Mouse (Mus musculus): ENCODE results near the gene Wnt9a. TPM values are rescaled to one million over a fixed set of nuclear protein-coding genes. Genes with fewer than 3 reads are reported as not detected.
"Not testable (repeated sequence)": the region's sequence is repeated elsewhere in the genome, so short reads cannot be mapped to it uniquely, and the experiment has no call there.

The Wnt9a gene
- total RNA-seq (2021) = 1 to 10 TPM; 1.3 to 1.5 TPM
- long read RNA-seq, experiment 1, partial matches to known transcripts = 0 of 1 reads
- long read RNA-seq, experiment 1, other reads (novel, unspliced or antisense) = 0 of 1 reads
- long read RNA-seq, experiment 2, partial matches to known transcripts = 0 of 1 reads
- long read RNA-seq, experiment 2, other reads (novel, unspliced or antisense) = 0 of 1 reads

DNA sequence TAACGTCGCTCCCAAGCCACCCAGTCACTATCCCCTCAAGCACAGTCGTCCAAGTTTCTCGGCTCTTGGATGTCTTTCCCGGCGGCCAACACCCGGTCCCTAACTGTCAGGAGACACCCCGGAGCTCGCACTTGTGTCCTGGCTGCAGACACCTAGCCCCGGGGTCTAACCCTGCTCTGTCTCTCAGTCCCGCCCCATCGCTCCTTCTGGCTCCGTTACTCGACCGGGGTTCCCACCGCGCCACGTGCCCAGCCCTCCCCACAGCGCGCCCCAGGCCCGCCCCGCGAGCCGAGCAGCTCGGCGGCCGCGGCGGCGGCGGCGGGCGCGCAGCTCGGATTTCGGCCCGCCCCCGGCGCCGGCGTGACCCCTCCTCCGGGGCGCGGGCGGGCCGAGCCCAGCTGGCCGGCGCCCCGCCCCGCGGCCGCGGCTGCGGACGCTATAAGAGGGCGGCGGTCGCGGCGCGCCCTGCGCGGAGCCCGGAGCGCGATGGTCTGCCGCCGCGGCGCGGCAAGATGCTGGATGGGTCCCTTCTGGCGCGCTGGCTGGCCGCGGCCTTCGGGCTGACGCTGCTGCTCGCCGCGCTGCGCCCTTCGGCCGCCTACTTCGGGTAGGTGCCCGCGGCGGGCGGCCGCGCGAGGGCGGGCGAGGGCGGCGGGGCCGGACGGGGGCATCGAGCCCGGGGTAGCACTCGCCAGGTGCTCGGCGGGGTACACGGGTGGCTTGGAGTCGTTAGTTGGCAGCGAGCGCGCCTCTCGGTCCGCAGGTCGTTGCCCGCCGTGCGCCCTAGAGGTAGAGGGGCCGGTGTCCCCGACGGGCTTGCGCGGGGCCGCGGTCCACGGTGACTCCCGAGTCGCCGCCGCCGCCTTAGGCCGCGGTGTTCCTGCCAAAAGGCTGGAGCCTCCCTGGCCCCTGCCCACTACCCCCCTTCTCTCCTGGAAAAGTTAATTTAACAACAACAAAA is at the start of gene Wnt9a:
Wnt9a (plus strand) TSS at position 468 of the 961 bp plus-strand sequence.
- peak; percentile 80 to 89 for DNase-seq

DNA sequence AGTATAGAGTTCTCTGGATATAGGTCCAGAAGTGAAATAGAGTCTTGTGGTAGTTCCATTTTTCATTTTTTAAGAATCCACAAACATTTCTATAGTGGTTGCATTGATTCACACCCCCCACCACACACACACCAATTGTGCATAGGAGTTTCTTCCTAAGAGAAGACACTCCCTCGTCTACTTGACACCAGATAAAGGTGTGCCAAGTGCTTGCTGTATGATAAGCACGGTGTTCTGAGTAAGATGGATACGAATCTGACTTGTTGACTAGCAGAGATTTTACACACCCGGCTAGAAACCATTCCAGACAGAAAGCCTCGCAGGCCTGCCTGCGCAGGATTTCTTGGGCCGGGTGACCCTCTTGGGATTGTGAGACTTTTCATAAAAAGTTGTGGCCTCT is 47.1 kb upstream of the Wnt9a start:
- DNase-seq = no peak

DNA sequence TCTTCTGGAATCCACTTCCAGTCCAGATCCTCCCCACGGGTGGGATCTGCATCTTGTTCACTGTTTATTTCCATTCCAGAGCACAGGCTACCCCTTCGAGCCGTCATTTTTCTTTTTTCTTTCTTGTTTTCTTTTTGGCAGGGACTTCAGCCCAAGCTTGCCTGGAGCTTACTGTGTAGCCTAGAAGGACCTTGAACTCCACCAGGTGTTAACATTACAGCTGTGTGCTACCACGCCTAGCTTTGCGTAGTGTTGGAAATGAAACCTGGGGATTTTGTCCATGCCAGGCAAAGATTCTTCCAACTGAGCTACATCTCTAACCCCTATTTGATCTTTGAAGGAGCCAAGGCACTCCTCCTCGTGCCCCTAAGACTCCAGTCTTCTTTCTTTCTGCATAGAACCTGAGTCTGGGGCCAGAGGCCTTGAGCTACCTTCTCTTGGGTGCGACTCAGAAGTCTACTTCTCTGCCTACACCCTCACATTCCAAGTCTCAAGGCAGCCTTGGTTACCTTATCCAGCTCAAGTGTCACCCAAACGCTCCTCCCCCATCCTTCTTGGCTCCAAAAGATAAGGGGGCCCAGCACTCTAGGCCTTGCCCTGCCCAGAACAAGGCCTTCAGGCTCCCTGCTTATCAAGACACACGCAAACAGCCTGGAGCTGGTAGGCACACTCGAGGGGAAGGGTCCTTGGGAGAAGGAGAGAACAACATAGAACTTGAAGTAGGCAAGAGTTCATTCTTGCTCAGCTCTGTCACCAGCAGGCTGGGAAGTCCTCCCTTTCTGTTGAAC is 45.8 kb upstream of the Wnt9a start:
- no peak for DNase-seq

DNA sequence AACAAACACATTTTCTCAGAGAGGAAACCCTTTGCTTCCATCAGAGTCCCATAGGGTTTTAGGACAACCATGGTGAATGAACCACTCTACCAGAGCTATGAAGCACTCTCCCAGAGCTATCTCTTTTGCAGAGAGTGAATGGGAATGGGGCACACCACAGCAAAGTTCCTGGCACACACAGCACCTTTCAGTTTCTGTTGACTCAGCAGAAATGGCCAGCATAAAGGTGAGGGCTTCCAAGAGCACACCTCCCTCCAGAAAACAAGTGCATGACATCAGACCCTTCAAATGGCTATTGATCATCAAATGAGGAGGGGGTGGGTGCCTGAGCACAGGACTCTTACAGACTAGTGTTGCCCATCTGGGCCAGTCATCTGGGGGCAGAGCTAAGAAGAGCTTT is 44.4 kb upstream of the Wnt9a start:
- no peak for DNase-seq

DNA sequence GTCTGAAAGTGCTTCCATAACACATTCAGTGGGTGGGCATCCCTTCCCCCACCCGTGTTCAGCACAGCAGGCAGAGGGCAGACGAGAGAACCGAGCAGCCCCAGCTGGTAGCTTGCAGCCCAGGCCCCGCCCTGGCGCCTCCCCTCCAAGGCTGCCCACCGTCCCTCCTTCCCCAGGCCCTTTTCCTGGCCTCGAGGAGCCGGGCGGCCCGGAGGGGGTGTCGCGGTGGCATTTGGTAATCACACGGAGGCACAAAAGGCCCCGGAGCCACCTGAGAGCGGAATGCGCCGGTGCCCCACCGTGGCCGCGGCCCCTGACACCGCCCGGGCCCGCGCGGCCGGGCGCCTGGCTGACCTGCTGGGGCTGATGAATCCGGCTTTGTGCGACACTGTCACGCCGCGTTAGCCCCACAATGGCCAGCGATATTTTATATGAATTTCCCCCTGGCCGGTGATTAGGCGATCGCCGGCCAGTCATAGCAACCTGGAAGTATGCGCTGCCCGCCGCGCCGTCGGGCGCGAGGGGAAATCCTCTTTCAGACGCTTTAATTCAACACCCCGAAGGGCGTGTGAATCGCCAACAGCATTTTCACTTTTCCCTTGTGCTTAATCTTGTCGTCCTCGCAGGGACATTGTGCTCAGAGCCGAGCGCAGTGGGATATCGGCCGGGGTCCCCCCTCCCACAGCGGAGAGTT is 42.7 kb upstream of the Wnt9a start:
- peak; percentile 71 to 76 for DNase-seq

DNA sequence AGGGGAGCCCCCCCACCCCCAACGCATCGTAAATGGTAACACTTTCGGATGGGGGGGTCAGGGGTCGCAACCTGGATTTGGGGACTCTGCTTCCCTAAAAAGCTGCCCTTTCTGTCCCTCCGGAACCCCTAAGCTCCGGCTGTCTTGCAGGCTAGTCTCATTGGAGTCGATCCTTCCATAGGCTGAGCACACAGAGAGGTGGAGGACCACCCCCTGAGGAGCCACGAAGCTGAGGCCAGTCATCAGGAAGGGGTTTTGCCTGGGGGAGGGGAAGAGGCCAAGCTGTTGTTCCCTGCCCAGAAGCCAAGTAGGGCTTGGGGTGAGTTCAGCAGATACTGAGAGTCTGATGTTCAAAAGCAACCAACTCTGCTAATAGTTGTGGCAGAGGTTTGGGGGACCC is 42.1 kb upstream of the Wnt9a start:
- no peak for DNase-seq

DNA sequence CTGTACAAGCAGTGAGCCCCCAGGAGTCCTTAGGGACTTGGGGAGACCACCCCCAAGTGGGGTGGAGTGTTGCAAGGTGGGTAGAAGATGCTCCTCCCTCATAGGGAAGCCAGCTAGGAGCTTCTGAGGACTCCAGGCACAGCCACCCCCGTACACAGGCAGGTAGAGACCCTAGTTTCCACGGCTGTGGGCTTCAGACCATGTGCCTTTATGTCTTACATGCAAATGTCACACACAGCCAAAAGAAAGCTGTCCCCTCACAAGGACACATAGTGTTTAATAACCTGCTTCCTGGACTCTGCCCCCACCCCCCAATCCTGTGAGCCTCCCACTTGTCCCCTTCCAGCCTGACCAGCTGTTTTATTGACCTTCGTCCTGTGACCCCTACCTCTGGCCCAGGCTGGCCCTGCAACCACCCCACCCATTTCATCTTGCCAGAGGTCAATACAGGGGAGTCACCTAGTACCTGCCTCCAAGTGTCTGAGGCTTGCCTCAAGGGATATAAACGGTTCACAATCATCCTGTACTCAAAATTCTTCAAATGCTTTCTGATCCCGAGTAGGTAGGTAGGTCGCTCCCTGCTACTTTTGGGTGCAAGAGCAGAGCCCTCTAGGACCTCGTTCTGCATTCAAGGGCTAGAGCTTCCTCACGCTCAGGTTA is 41.4 kb upstream of the Wnt9a start:
- DNase-seq = no peak

DNA sequence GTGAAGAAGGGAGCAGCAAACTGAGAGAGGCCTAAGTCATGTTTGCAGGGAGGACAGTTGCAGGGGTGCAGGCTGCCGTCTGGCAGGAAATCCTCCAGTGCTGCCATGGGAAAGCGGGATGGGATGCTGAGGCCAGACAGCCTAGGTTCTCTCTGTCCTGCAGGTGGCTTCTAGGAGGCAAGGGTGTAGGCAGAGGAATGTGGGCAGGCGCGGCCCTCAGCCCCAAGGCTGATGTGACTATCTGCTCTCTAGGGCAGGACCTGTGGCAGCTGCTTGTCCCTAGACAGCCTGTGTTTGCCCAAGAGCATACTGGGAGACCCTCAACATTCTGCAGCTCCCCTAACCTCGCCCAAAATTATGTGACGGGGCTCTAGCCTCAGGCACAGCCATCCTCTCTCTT is 40.0 kb upstream of the Wnt9a start:
- no peak for DNase-seq

DNA sequence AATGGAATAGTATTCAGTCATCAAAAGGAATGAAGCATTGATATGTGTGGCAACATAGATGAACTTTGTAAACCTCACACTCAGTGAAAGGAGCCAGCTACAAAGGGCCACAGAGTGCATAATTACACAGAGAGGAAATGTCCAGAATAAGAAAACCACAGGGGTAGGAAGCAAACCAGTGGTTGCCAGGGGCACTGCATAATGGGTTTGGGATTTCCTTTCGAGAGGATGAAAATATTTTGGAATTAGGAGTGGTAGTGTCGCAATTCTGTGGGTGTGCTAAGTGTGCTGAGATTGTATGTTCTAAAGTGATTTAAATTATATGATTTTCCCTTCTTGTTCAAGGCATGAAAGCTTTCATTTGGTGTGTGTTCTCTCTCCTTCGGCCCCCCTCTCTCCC is 32.5 kb upstream of the Wnt9a start:
- DNase-seq = no peak

DNA sequence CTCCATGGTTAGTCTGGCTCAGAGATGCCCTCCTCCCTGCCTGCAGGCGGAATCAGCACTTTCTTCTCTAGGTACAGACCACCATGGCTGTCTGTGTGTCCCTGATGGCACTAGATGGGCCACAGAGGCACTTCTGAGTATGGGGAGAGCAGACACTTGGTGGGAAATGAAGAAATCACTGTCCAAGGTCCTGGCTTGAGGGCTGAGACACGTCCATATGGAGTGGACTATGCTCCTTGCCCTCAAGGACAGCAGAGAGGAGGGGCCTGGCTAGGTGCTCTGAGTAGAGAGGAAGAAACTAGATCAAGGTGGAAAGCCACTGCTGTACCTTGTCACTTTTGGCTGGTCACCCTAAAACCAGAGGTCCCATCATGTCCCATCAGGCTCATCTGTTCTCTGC is 29.9 kb upstream of the Wnt9a start:
- no peak for DNase-seq

DNA sequence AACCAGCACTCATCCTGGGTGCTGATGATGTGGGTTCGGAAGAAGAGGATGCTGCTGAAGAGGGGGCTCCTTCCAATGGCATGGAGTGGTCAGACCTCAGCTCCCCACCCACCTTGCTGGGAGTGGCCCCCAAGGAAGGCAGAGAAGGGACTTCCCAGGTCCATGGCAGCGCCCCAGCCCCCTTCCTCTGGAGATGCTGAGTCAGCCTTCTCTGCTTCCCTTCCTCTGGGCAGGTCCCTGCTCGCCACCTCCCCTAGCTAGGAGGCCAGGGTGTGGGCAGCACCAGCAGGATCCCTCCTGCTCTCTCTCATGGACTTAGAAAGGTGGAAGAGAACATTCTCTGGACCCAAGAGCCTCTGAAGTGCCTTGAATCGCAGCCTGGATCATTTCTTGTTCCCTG is 28.7 kb upstream of the Wnt9a start:
- DNase-seq = no peak

DNA sequence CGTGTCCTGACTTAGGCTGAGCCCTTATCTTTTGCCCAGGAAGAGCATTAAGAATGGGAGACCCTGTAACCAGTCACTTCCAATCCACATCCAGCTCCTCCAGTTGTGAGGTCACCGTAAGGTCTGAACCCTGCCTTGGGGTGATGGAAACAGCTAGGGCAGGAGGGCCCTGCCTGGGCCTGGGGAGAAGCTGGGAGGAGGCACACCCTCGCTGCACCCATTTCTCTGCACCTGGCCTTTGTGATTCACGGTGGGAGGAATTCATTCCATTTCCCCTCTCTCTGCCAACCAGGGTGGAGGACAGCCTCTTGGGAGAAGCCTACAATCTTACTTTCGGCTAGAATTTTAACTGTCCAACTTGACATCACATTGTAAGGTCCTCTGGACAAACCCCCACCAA is 24.6 kb upstream of the Wnt9a start:
- DNase-seq = no peak

DNA sequence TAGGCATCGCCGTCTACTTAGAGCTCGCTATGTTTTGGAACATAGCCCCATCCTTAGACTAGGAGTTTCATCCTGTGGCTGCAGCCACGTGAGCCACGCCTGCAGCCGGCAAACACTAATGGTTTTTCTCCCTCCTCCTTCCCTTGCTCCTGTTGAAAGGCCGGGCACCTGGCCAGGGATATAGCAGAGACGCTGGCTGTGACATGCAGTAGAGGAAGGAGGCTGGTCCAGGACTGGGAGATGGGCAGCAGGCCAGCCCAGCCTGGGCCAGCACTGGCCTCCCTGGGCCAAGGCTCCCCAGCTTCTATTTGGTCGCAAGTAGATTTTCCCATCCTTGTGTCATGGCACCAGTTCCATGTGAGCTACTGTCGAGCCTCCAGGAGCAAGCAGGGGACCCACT is 23.8 kb upstream of the Wnt9a start:
- peak; percentile 25 to 68 for DNase-seq

DNA sequence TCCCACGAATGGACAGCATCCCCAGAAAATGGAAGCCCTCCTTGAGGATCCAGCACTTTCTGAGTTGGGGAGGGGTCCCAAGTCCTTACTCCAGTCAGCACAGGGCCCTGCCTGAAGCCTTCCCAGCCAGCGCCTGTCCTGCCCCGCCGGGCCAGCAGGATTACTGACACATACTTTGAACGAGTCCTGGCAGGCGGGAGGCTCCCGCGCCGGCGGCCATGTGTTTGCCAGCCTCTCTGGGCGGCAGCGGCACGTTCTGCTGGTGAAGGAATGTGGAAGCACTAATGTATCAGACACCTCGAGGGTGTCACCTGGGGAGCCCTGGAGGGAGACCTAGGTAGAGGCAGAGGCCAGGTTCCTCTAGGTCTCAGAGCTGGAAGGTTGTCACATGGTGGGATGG is 22.6 kb upstream of the Wnt9a start:
- DNase-seq = no peak

DNA sequence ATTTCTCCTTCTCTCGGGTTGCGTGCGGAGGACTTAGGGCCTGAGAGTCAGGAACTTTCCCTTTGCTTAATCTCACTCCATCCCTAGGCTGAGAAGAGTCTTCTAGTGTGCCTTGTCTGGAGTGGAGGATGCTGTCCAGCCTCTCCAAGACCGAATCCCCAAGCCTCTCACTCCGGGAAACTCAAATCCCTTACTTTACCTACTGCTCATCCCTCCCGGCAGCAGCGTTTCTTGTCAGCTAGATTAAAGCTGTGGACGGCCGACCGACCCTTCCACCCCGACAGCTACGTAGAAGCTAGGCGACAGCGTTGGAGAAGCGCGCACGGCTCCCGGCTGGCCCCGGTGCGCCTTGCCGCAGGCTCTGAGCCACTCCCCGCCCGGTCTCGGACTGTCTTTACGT is 17.0 kb upstream of the Wnt9a start:
- DNase-seq = no peak

DNA sequence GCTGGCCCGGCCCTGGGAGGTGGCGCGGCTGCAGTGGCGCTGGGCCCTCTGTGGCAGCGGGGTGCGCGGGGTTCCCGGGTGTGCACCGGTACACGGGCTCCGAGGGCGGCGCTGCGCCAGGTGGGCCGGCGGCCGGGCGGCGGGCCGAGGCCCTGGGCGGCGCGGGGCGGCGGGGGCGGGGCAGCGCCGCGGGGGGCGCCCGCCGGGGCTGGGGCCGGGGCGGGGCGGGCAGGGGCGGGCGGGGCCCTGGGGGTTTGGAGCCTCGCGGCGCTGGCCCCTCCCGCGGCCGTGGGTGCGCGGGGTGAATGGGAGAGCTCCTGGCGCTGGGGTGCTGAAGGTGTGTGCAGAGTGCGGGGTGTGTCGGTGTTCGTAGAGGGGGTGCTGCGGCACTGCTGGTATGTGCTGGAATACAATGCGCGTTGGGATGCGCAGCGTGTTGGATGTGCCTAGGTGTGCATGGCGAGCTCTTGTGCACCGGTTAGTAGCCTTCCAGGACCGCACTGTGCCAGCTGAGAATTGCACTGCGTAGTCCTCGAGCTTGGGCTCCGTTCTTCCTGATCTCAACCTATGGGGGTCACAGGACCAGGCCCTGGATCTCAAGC is 15.9 kb upstream of the Wnt9a start, which contains the start of gene Wnt3a:
Wnt3a (minus strand) TSS at position 51 of the 602 bp plus-strand sequence.
- DNase-seq = no peak

DNA sequence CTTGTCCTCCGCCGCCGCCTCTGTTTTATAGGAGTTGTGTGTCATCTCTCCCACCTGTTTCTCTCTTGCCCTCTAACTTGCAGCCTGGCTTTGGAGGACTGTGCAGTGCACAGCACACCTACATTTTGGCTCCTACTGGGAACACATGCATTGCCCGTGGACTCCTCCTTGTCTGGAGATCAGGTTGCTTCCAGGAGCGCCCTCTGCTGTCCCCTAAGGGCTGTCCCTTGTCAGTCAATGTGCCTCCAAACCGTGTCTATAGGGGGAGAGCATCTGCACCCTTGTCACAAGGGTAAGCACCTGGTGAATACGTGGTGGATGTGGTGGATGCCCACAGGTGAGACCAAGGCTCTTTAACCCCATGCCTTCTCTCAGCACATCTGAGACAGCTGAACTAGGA is 13.1 kb upstream of the Wnt9a start:
- DNase-seq = peak; percentile 72 to 79

DNA sequence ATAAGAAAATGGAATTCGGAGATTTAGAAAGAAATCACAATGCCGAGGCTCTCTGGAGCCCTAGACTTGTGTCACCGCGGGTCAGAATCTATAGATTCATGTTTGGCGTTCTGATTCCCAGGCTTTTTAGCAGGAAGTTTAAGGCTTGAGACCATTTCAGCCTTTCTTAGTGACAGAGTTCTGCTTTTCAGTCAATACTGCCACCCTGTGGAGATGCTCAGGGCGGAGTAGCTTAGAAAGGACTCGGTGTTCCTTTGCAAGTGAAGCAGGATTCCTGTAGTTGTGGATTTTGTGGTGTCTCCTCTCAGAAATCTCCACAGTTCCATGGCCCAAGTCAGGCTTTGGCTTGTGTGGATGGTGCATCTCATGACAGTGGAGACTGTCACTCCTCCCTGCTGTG is 8.8 kb upstream of the Wnt9a start:
- DNase-seq = peak; percentile 39 to 53

DNA sequence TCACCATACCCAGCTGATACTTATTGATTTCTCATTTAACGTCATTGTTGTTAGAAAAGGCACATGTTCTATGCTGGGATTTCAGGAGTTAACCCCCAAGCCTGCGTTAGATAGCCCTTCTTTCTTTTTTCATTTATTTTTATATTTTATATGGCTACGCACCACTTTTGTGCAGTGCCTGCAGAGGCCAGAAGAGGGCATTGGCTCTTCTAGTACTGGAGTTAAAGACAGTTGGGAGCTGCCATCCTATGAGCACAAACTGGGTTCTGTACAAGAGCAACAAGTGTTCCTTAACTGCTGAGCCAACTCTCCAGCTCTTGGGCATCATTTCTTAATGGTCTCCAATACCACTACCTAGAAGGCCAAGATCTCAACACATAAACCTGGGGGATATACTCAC is 6.5 kb upstream of the Wnt9a start:
- peak; percentile 35 to 62 for DNase-seq

DNA sequence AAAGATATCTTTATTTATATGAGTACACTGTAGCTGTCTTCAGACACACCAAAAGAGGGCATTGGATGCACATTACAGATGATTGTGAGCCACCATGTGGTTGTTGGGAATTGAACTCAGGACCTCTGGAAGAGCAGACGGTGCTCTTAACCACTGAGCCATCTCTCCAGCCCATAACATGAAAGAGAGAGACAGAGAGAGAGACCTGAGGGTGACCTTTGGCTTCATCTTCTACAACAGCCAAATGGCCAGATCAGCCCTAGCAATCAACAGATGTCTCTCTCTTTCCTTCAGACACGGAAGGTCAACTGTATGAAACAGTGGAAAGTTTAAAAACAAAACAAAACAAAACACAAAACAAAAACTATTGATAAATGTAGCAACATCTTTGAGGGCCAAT is 5.7 kb upstream of the Wnt9a start:
- not testable (repeated sequence) for DNase-seq

Data from adrenal gland, postnatal 36 days (tissue).